Mouse (Mus musculus) CH12.LX (cell line): Measurements from ENCODE around the gene Pcdh7.

Experiments
- MEF2A ChIP-seq: IDR thresholded peaks from 2 replicates; pipeline ENCODE4 v1.6.1; 2014; ENCODE audit warnings: low read depth, mild to moderate bottlenecking, inconsistent platforms, low read length, improper control_type of control experiment, borderline replicate concordance
- POLR2A ChIP-seq: IDR thresholded peaks from 2 replicates; pipeline ENCODE4 v1.6.1; 2011; ENCODE audit warnings: low read depth, mild to moderate bottlenecking, improper control_type of control experiment, low read length

GRCm38 (mm10) chr5:57750320-57750719 lies 32.6 kb downstream of the Pcdh7 start:
- TF ChIP-seq POLR2A (no peak), MEF2A (no peak)
